Mouse (Mus musculus) spleen, adult 2 months (tissue): ENCODE results near the gene 9130023H24Rik.

Experiments
- CTCF ChIP-seq: fragments of 200-500 bp; IDR thresholded peaks from 2 replicates; pipeline ENCODE4 v1.5.1; 2011; ENCODE audit warnings: mild to moderate bottlenecking, inconsistent platforms; ENCODE audit not compliant: insufficient read depth, insufficient read length, insufficient replicate concordance; ENCODE audit errors: extremely low read depth
- POLR2A ChIP-seq: fragments of 200-500 bp; IDR thresholded peaks from 2 replicates; pipeline ENCODE4 v1.6.1; 2011; ENCODE audit warnings: low read depth, low read length, inconsistent platforms

- no peak for TF ChIP-seq CTCF
- no peak for TF ChIP-seq POLR2A
Observed at GRCm38 (mm10) chr7:128276051-128276450, 38.2 kb upstream of the 9130023H24Rik start.
